Mouse (Mus musculus): ENCODE data around the gene Rbm20. TPM values are rescaled to one million over a fixed set of nuclear protein-coding genes. Genes with fewer than 3 reads are reported as not detected.

The Rbm20 gene
- polyA plus RNA-seq, 1 experiment from 2014 or later, result 2.5 TPM

DNA sequence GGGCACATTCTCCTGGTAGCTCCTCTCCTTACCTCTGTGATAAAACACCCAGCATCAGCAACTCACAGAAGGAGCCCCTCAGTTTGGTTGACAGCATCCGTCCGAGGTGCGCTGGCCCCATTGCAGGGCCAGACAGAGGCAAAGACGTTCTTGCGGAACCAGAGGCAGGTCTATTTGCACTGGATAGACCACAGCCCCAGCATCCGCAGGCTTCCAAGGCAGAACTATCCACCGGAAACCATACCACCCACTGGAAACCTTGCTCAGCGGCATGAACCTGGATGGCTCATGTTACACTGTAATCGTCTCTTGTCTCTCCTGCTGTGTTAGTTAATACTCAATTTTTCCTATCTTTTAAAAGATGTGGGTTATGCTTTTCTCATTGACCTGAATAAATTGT is 69.0 kb downstream of the Rbm20 start:
- DNase-seq (ENCODE audit: low spot score) (no peak), ATAC-seq (ENCODE audit: low FRiP score, low TSS enrichment) (no peak)
- Histone ChIP-seq H3K36me3 (ENCODE audit: control insufficient read depth, insufficient read depth, low read length) (no peaks in the 10 kb centered on the region), H3K27me3 (ENCODE audit: control insufficient read depth, insufficient read depth, low read length) (no peaks in the 10 kb centered on the region), H3K4me2 (replicated peaks; ENCODE audit: low read depth) (no peak overlapping the region), H3K4me3 (ENCODE audit: low read depth, low read length) (no peak overlapping the region), H3K27ac (replicated peaks) (no peak overlapping the region), H3K4me1 (replicated peaks; ENCODE audit: control insufficient read depth, insufficient read depth) (no peaks in the 10 kb centered on the region), H3K9ac (ENCODE audit: low read length) (no peak overlapping the region), H3K9me3 (ENCODE audit: control insufficient read depth, low read length) (no peaks in the 10 kb centered on the region)
- TF ChIP-seq EP300 (optimal IDR thresholded peaks at IDR 0.05) (no peak), CTCF (IDR thresholded peaks at IDR 0.05; ENCODE audit: low read depth) (no peak)
- WGBS, result 45% methylated on average over 9 of the region's 9 CpGs

DNA sequence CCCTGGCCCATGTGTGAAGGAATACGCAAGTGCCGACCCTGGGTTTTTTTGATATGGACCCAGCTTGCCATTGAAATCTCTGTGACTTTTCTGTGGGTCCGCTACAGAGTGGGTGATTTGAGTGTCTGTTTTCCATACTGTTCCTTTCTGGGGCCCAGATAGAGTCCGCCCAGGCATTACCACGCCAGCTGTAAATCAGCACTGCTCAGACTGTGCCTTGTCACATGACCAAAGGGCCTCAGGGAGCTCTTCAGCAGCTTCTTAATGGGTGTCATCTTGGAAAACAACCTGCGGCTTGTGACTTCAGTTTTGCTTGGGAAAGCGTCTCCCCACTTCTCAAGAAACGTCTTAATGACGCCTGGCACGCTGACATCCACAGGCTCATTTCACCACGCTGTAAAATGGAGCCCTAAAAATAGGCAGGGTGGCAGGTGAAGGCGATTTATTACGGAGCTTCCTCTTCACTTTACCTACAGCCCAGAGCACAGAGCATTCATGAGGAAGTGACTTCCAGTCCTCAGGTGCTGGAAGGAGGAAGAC is 71.2 kb downstream of the Rbm20 start:
- Histone ChIP-seq H3K27me3 (ENCODE audit: control insufficient read depth, insufficient read depth, low read length) (no peaks in the 10 kb centered on the region), H3K9me3 (ENCODE audit: control insufficient read depth, low read length) (no peaks in the 10 kb centered on the region), H3K27ac (replicated peaks) (no peak overlapping the region), H3K4me1 (replicated peaks; ENCODE audit: control insufficient read depth, insufficient read depth) (no peaks in the 10 kb centered on the region), H3K4me3 (ENCODE audit: low read depth, low read length) (no peak overlapping the region), H3K4me2 (replicated peaks; ENCODE audit: low read depth) (no peak overlapping the region), H3K36me3 (ENCODE audit: control insufficient read depth, insufficient read depth, low read length) (no peaks in the 10 kb centered on the region), H3K9ac (ENCODE audit: low read length) (no peak overlapping the region)
- 85% methylated on average over 13 of the region's 13 CpGs for WGBS
- ATAC-seq (ENCODE audit: low FRiP score, low TSS enrichment), result no peak
- DNase-seq (ENCODE audit: low spot score), result no peak
- TF ChIP-seq EP300 (optimal IDR thresholded peaks at IDR 0.05) (no peak), CTCF (IDR thresholded peaks at IDR 0.05; ENCODE audit: low read depth) (no peak)

DNA sequence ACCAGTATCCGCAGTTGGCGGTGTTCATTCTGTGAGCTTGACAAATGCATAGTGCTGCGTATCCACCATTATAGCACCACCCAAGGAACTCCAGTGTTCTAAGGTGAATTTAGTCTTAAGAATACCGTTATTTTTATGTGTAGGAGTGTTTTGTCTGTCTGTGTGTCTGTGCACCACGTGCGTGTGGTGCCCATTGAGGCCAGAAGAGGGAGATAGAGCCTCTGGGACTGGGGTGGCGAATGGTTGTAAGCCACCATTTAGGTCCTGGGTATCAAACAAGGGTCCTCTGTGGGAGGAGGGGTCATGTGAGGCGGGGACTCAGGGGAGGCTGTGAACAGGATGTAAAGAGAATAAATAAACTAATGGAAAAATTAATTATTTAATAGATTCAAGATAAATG is 72.2 kb downstream of the Rbm20 start:
- WGBS, result 94% methylated on average over 8 of the region's 8 CpGs

DNA sequence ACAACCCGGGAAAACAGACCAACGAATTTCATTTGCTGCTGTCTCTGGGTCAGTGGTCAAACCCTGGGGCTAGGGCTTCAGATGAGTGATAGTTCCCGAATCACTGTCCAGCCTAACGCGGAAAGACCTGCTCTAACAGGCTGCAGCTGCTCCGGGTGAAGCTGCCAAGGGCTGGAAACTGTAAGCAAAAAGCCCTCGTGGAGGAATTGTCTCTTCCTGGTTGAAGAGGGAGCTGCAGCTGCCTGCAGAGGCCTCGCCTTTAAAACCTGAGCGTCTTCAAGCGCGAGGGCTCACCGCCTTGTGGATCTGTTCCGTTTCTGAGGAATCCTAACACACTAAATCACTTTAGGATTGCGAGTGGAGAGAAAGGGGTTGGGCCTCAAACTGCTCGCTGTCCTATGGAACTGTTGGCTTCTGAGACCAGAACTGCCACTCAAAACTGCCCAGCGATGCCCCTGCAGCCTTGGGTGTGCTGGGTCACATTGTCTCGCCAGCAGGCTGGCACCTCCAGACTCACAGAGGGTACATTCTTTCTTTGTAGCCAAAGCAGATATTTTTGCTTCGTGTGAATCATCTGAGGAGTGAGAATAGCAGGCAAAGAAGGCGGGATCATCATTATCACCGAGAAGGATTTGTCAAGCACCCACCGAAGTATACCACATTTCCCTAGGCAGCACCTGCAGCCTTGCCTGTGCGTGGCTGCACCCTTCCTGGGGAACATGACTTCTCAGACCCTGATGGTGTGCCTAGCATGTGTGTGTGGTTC is 74.5 kb downstream of the Rbm20 start:
- Histone ChIP-seq H3K4me1 (replicated peaks; ENCODE audit: control insufficient read depth, insufficient read depth) (no peaks in the 10 kb centered on the region), H3K27ac (replicated peaks) (no peak overlapping the region), H3K4me3 (ENCODE audit: low read depth, low read length) (no peak overlapping the region), H3K4me2 (replicated peaks; ENCODE audit: low read depth) (no peak overlapping the region), H3K9me3 (ENCODE audit: control insufficient read depth, low read length) (no peaks in the 10 kb centered on the region), H3K36me3 (ENCODE audit: control insufficient read depth, insufficient read depth, low read length) (no peaks in the 10 kb centered on the region), H3K9ac (ENCODE audit: low read length) (no peak overlapping the region), H3K27me3 (ENCODE audit: control insufficient read depth, insufficient read depth, low read length) (no peaks in the 10 kb centered on the region)
- ATAC-seq (ENCODE audit: low FRiP score, low TSS enrichment), result no peak
- whole genome bisulfite sequencing, result 51% methylated on average over 22 of the region's 22 CpGs
- TF ChIP-seq EP300 (optimal IDR thresholded peaks at IDR 0.05) (no peak), CTCF (IDR thresholded peaks at IDR 0.05; ENCODE audit: low read depth) (no peak)
- no peak for DNase-seq (ENCODE audit: low spot score)

More for the DNA sequence above, 72.2 kb downstream of the Rbm20 start:
- Histone ChIP-seq H3K4me2 (replicated peaks; ENCODE audit: low read depth) (no peak overlapping the region), H3K9me3 (ENCODE audit: control insufficient read depth, low read length) (no peaks in the 10 kb centered on the region), H3K27ac (replicated peaks) (no peak overlapping the region), H3K36me3 (ENCODE audit: control insufficient read depth, insufficient read depth, low read length) (no peaks in the 10 kb centered on the region), H3K27me3 (ENCODE audit: control insufficient read depth, insufficient read depth, low read length) (no peaks in the 10 kb centered on the region), H3K4me1 (replicated peaks; ENCODE audit: control insufficient read depth, insufficient read depth) (no peaks in the 10 kb centered on the region), H3K9ac (ENCODE audit: low read length) (no peak overlapping the region), H3K4me3 (ENCODE audit: low read depth, low read length) (no peak overlapping the region)
- no peak for ATAC-seq (ENCODE audit: low FRiP score, low TSS enrichment)
- DNase-seq (ENCODE audit: low spot score), result no peak
- TF ChIP-seq EP300 (optimal IDR thresholded peaks at IDR 0.05) (no peak), CTCF (IDR thresholded peaks at IDR 0.05; ENCODE audit: low read depth) (no peak)

DNA sequence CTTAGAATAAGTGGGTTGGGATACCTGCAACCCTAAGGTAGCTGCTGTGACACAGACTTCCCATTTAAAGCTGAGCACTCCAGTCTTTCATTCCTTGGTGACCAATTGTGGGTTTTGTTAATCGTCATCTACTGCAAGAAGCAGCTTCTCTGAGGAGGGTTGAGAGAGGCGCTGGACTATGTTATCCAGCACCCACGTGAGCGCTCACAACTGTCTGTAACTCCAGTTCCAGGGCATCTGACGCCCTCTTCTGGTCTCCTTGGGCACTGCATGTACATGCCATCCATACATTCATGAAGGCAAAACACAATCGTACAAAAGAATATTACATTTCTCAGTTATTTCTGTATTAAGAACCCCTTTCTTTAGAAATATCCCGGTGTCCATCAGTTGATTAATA is 75.9 kb downstream of the Rbm20 start:
- no peaks in the 10 kb centered on the region for H3K9me3 ChIP-seq (ENCODE audit: control insufficient read depth, low read length)
- no peak overlapping the region for H3K9ac ChIP-seq (ENCODE audit: low read length)
- ATAC-seq (ENCODE audit: low FRiP score, low TSS enrichment) (no peak), DNase-seq (ENCODE audit: low spot score) (no peak)
- H3K27ac ChIP-seq (replicated peaks), result no peak overlapping the region
- no peak overlapping the region for H3K4me2 ChIP-seq (replicated peaks; ENCODE audit: low read depth)
- no peak overlapping the region for H3K4me3 ChIP-seq (ENCODE audit: low read depth, low read length)
- TF ChIP-seq EP300 (optimal IDR thresholded peaks at IDR 0.05) (no peak), CTCF (IDR thresholded peaks at IDR 0.05; ENCODE audit: low read depth) (peak; percentile 59)
- no peaks in the 10 kb centered on the region for H3K4me1 ChIP-seq (replicated peaks; ENCODE audit: control insufficient read depth, insufficient read depth)
- 65% methylated on average over 7 of the region's 7 CpGs for WGBS
- no peaks in the 10 kb centered on the region for H3K36me3 ChIP-seq (ENCODE audit: control insufficient read depth, insufficient read depth, low read length)
- H3K27me3 ChIP-seq (ENCODE audit: control insufficient read depth, insufficient read depth, low read length), result no peaks in the 10 kb centered on the region

DNA sequence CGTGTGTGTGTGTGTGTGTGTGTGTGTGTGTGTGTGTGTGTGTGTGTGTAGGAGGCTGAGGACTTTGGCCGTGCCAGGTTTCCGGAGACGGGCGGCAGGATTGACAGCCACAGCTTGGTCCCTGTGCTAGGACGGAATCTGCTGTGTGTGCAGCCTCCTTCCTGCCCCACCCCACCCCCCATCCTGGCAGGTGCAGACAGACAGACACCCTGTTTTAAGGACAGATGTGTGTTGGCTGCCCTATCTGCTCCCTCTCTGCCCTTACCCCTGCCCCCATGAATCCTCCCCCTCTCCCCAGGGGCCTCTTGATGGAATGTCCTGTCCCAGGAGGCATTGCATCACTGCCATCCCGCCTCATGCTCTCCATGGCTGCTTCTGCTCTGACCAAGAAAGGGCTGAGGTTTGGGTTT is 77.3 kb downstream of the Rbm20 start:
- no peak overlapping the region for H3K4me2 ChIP-seq (replicated peaks; ENCODE audit: low read depth)
- H3K9me3 ChIP-seq (ENCODE audit: control insufficient read depth, low read length), result no peaks in the 10 kb centered on the region
- H3K27ac ChIP-seq (replicated peaks), result no peak overlapping the region
- no peaks in the 10 kb centered on the region for H3K4me1 ChIP-seq (replicated peaks; ENCODE audit: control insufficient read depth, insufficient read depth)
- DNase-seq (ENCODE audit: low spot score) (no peak), ATAC-seq (ENCODE audit: low FRiP score, low TSS enrichment) (0 out of 2 replicates have a peak, but pooled peaks have one; percentile 15)
- H3K4me3 ChIP-seq (ENCODE audit: low read depth, low read length), result no peak overlapping the region
- 60% methylated on average over 7 of the region's 7 CpGs for WGBS
- H3K27me3 ChIP-seq (ENCODE audit: control insufficient read depth, insufficient read depth, low read length), result no peaks in the 10 kb centered on the region
- TF ChIP-seq CTCF (IDR thresholded peaks at IDR 0.05; ENCODE audit: low read depth), result no peak
- no peak for TF ChIP-seq EP300 (optimal IDR thresholded peaks at IDR 0.05)
- no peaks in the 10 kb centered on the region for H3K36me3 ChIP-seq (ENCODE audit: control insufficient read depth, insufficient read depth, low read length)
- no peak overlapping the region for H3K9ac ChIP-seq (ENCODE audit: low read length)

Measured in stomach, postnatal 0 days (tissue).